Comparison of ENCODE assay signal across 27 mouse cellular contexts in the genomic region with DNA sequence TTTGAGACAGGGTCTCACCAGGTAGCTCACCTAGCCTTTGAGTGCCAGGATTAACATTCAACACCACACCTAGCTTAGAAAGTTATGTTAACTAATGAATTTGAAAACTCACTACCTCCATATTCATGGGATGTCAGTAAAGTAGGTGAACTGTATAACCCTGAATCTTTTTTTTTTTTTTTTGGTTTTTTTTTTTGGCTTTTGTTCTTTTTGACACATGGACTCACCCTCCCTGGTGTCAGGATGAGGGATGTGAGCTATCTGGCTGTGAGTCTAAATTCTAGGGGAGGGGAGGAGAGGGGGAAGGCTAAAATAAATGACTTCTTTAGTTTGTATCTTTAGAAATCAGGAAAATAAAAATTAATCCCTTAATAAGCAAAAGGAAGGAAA.
"Had no signal": no experiment of that assay in that cellular context is flagged by ENCODE, and none has a peak within 500 bp of the region (broad histone marks: within the 10 kb centered on the region; RNA-seq: fewer than 3 reads in every experiment).

No protein-coding gene starts in this region.

- H3K4me1 ChIP-seq: heart, embryonic 13.5 days; heart, embryonic 15.5 days; hindbrain, embryonic 12.5 days; intestine, embryonic 15.5 days had no signal

- ATAC-seq: hindbrain, embryonic 16.5 days; inflammation-experienced regulatory T-cells, adult 6 months; intestine, embryonic 15.5 days; intestine, postnatal 0 days had no signal

- DNase-seq: gastrocnemius, adult 2 months; gastrocnemius, postnatal 10 days; gastrocnemius, postnatal 25 days; heart, adult 18-20 months; heart, postnatal 14 days; heart, postnatal 36 days; kidney, adult 18-20 months; kidney, adult 8-10 months; kidney, postnatal 10 days; kidney, postnatal 25 days; kidney, postnatal 4 days; liver, embryonic 13.5 days had no signal

- H3K27me3 ChIP-seq: heart, embryonic 13.5 days; heart, embryonic 15.5 days; hindbrain, embryonic 12.5 days; intestine, embryonic 15.5 days; limb, embryonic 12.5 days; liver, embryonic 13.5 days; liver, embryonic 15.5 days had no signal

- H3K4me3 ChIP-seq: gastrocnemius, adult 2 months; heart, embryonic 13.5 days; heart, embryonic 15.5 days; hindbrain, embryonic 10.5 days; hindbrain, embryonic 12.5 days; intestine, embryonic 15.5 days; layer of hippocampus, adult 2 months; left cerebral cortex, adult 2 months; limb, embryonic 10.5 days; limb, embryonic 12.5 days; liver, embryonic 13.5 days; liver, embryonic 15.5 days had no signal

- H3K9me3 ChIP-seq: heart, embryonic 13.5 days; heart, embryonic 15.5 days; hindbrain, embryonic 10.5 days; hindbrain, embryonic 12.5 days; intestine, embryonic 15.5 days; limb, embryonic 10.5 days; limb, embryonic 12.5 days; liver, embryonic 13.5 days; liver, embryonic 15.5 days had no signal

- H3K4me2 ChIP-seq: heart, embryonic 11.5 days; heart, embryonic 13.5 days; heart, embryonic 15.5 days; hindbrain, embryonic 12.5 days; hindbrain, embryonic 14.5 days; intestine, embryonic 15.5 days; limb, embryonic 12.5 days; liver, embryonic 13.5 days; liver, embryonic 15.5 days had no signal

- H3K36me3 ChIP-seq: intestine, embryonic 15.5 days had no signal

- H3K9ac ChIP-seq: heart, embryonic 13.5 days; heart, embryonic 15.5 days; hindbrain, embryonic 12.5 days; hindbrain, embryonic 14.5 days; intestine, embryonic 15.5 days; limb, embryonic 12.5 days; liver, embryonic 13.5 days; liver, embryonic 15.5 days had no signal

- H3K27ac ChIP-seq: gastrocnemius, adult 2 months; heart, embryonic 13.5 days; heart, embryonic 15.5 days; hindbrain, embryonic 12.5 days; hindbrain, embryonic 14.5 days; intestine, embryonic 15.5 days; layer of hippocampus, adult 2 months; left cerebral cortex, adult 2 months; limb, embryonic 10.5 days; limb, embryonic 12.5 days; liver, embryonic 13.5 days; liver, embryonic 15.5 days had no signal
